Mouse (Mus musculus) E14TG2a.4 (cell line): ENCODE data around the gene Npas4.

Experiments
- H3K27me3 ChIP-seq: 2 replicates; pipeline ENCODE4 v1.6.1; 2014; ENCODE audit warnings: low read length, control low read depth; ENCODE audit not compliant: insufficient read depth
- H3K36me3 ChIP-seq: 2 replicates; pipeline ENCODE4 v1.6.1; 2014; ENCODE audit warnings: low read length, control low read depth; ENCODE audit not compliant: insufficient read depth
- H3K4me1 ChIP-seq: replicated peaks from 2 replicates; pipeline ENCODE4 v1.6.1; 2014; ENCODE audit warnings: low read depth, low read length, control low read depth
- H3K4me3 ChIP-seq: replicated peaks from 2 replicates; pipeline ENCODE4 v1.5.1; 2014; ENCODE audit warnings: mild to moderate bottlenecking, low read length
- H3K9me3 ChIP-seq: 2 replicates; pipeline ENCODE4 v1.6.1; 2014; ENCODE audit warnings: low read length, control low read depth
- CTCF ChIP-seq: conservative IDR thresholded peaks from 2 replicates; pipeline ENCODE4 v1.5.1; 2014; ENCODE audit warnings: low read length
- NANOG ChIP-seq: IDR thresholded peaks from 2 replicates; pipeline ENCODE4 v1.6.1; 2014; ENCODE audit warnings: borderline replicate concordance, low read length, mixed read lengths
- POU5F1 ChIP-seq: IDR thresholded peaks from 2 replicates; pipeline ENCODE4 v1.6.1; 2014; ENCODE audit warnings: low read length, borderline replicate concordance

The Npas4 gene

GRCm38 (mm10) chr19:4990256-4990625, at the start of gene Npas4:
Gene Npas4 (minus strand): TSS chr19:4990316.
- H3K27me3 ChIP-seq, result peaks cover 98% of the 10 kb centered on the region
- H3K36me3 ChIP-seq, result no peaks in the 10 kb centered on the region
- H3K4me1 ChIP-seq, result peaks cover 38% of the 10 kb centered on the region
- no peak for TF ChIP-seq NANOG
- TF ChIP-seq POU5F1, result no peak
- TF ChIP-seq CTCF, result no peak
- no peaks in the 10 kb centered on the region for H3K9me3 ChIP-seq
- peak within 1 kb of the TSS; percentile 77 for H3K4me3 ChIP-seq

- Histone ChIP-seq H3K27me3 (peaks cover 31% of the 10 kb centered on the region), H3K4me1 (peaks cover 72% of the 10 kb centered on the region), H3K36me3 (peaks cover 19% of the 10 kb centered on the region), H3K9me3 (no peaks in the 10 kb centered on the region), H3K4me3 (peak overlapping the region; percentile 88)
- TF ChIP-seq CTCF (no peak), NANOG (no peak), POU5F1 (no peak)
Measured at GRCm38 (mm10) chr19:5039301-5040114, 49.4 kb upstream of the Npas4 start.

- Histone ChIP-seq H3K36me3 (peaks cover 13% of the 10 kb centered on the region), H3K9me3 (no peaks in the 10 kb centered on the region), H3K27me3 (peaks cover 31% of the 10 kb centered on the region), H3K4me1 (peaks cover 64% of the 10 kb centered on the region), H3K4me3 (peak within 1 kb of the TSS; percentile 88)
- TF ChIP-seq POU5F1 (no peak), NANOG (no peak), CTCF (no peak)
Measured at GRCm38 (mm10) chr19:5038709-5039156, 48.6 kb upstream of the Npas4 start, which contains the start of the genes B4gat1 and AC124502.3. Gene B4gat1 (plus strand): TSS chr19:5038826. Gene AC124502.3 (plus strand): TSS chr19:5038891.

GRCm38 (mm10) chr19:5037678-5038571, 47.8 kb upstream of the Npas4 start:
- H3K4me3 ChIP-seq, result peak overlapping the region; percentile 88
- peaks cover 6% of the 10 kb centered on the region for H3K36me3 ChIP-seq
- no peaks in the 10 kb centered on the region for H3K9me3 ChIP-seq
- no peak for TF ChIP-seq POU5F1
- peak; percentile 67; the same call in 1 of the 2 replicates for TF ChIP-seq NANOG
- no peak for TF ChIP-seq CTCF
- H3K27me3 ChIP-seq, result peaks cover 31% of the 10 kb centered on the region
- peaks cover 56% of the 10 kb centered on the region for H3K4me1 ChIP-seq

- H3K36me3 ChIP-seq, result peaks cover 6% of the 10 kb centered on the region
- H3K4me3 ChIP-seq, result no peak overlapping the region
- TF ChIP-seq POU5F1, result no peak
- no peak for TF ChIP-seq NANOG
- no peak for TF ChIP-seq CTCF
- H3K4me1 ChIP-seq, result peaks cover 54% of the 10 kb centered on the region
- H3K27me3 ChIP-seq, result peaks cover 31% of the 10 kb centered on the region
- no peaks in the 10 kb centered on the region for H3K9me3 ChIP-seq
Measured at GRCm38 (mm10) chr19:5036577-5036976, 46.5 kb upstream of the Npas4 start.

- Histone ChIP-seq H3K36me3 (peaks cover 45% of the 10 kb centered on the region), H3K4me3 (no peak overlapping the region), H3K4me1 (peaks cover 28% of the 10 kb centered on the region), H3K27me3 (peaks cover 14% of the 10 kb centered on the region), H3K9me3 (no peaks in the 10 kb centered on the region)
- no peak for TF ChIP-seq CTCF
Measured at GRCm38 (mm10) chr19:5032686-5033085, 42.6 kb upstream of the Npas4 start.

- H3K36me3 ChIP-seq, result peaks cover 59% of the 10 kb centered on the region
- H3K27me3 ChIP-seq, result no peaks in the 10 kb centered on the region; the same call in 1 of the 2 replicates
- H3K4me3 ChIP-seq, result no peak overlapping the region
- H3K9me3 ChIP-seq, result no peaks in the 10 kb centered on the region
- H3K4me1 ChIP-seq, result peaks cover 28% of the 10 kb centered on the region
- TF ChIP-seq CTCF (no peak), POU5F1 (no peak), NANOG (no peak)
Measured at GRCm38 (mm10) chr19:5026111-5026510, 36.0 kb upstream of the Npas4 start.
